In genomic region chr2:168731258-168731657, GRCm38 (mm10) we compare ENCODE assay signal across 23 mouse cellular contexts. TPM values are rescaled to one million over a fixed set of nuclear protein-coding genes. Genes with fewer than 3 reads are reported as not detected.
DNase-seq lines count a peak whose midpoint lies in the region; ATAC-seq and TF ChIP-seq lines count a peak whose summit lies in the region.
"Had no signal": no experiment of that assay in that cellular context is flagged by ENCODE, and none has a peak within 500 bp of the region (broad histone marks: within the 10 kb centered on the region; RNA-seq: fewer than 3 reads in every experiment).

No protein-coding gene starts in this region.

- WGBS in embryonic facial prominence, embryonic 11.5 days, result 57% methylated on average over 8 of the region's 8 CpGs
- 59% methylated on average over 8 of the region's 8 CpGs for WGBS in embryonic facial prominence, embryonic 10.5 days
- 63% methylated on average over 8 of the region's 8 CpGs for WGBS in hindbrain, postnatal 0 days
- 50% methylated on average over 8 of the region's 8 CpGs for WGBS in midbrain, embryonic 16.5 days

- ATAC-seq in embryonic facial prominence, embryonic 11.5 days (replicated peaks; ENCODE audit: insufficient number of reproducible peaks, low FRiP score, low TSS enrichment, low read depth), result peak; percentile 66; the same call in 1 of the 2 replicates
- peak; percentile 45 for ATAC-seq in hindbrain, postnatal 0 days
- peak; percentile 43; the same call in 1 of the 2 replicates for ATAC-seq in midbrain, embryonic 16.5 days
- ATAC-seq: CD4-positive, CD25-positive, alpha-beta regulatory T cell, adult 4 months; intestine, embryonic 16.5 days; Patski had no signal

- H3K27me3 ChIP-seq in embryonic facial prominence, embryonic 11.5 days (ENCODE audit: control insufficient read depth, insufficient read depth, low read length), result no peaks in the 10 kb centered on the region
- H3K27me3 ChIP-seq in embryonic facial prominence, embryonic 10.5 days (replicated peaks; ENCODE audit: low read depth, poor library complexity, severe bottlenecking), result no peaks in the 10 kb centered on the region
- no peaks in the 10 kb centered on the region for H3K27me3 ChIP-seq in hindbrain, postnatal 0 days (ENCODE audit: insufficient read depth, low read length)
- no peaks in the 10 kb centered on the region for H3K27me3 ChIP-seq in midbrain, embryonic 16.5 days (ENCODE audit: control insufficient read depth, insufficient read depth, low read depth, low read length)
- H3K27me3 ChIP-seq: kidney, embryonic 15.5 days; liver, embryonic 13.5 days; lung, embryonic 15.5 days; Patski had no signal

- no peak overlapping the region for H3K4me3 ChIP-seq in embryonic facial prominence, embryonic 11.5 days (ENCODE audit: low read depth, low read length)
- no peak overlapping the region for H3K4me3 ChIP-seq in embryonic facial prominence, embryonic 10.5 days
- no peak overlapping the region for H3K4me3 ChIP-seq in hindbrain, postnatal 0 days (ENCODE audit: low read length)
- no peak overlapping the region for H3K4me3 ChIP-seq in midbrain, embryonic 16.5 days (ENCODE audit: low read depth, low read length)
- H3K4me3 ChIP-seq: heart, adult 2 months; kidney, embryonic 15.5 days; left cerebral cortex, adult 2 months; liver, embryonic 13.5 days; lung, embryonic 15.5 days had no signal

- H3K27ac ChIP-seq in embryonic facial prominence, embryonic 11.5 days (replicated peaks; ENCODE audit: low read depth, low read length), result no peak overlapping the region
- H3K27ac ChIP-seq in embryonic facial prominence, embryonic 10.5 days (replicated peaks), result no peak overlapping the region
- H3K27ac ChIP-seq in hindbrain, postnatal 0 days, result no peak overlapping the region
- peak overlapping the region; percentile 15; the same call in 1 of the 2 replicates for H3K27ac ChIP-seq in midbrain, embryonic 16.5 days (ENCODE audit: low read length)
- H3K27ac ChIP-seq: heart, adult 2 months; kidney, embryonic 15.5 days; left cerebral cortex, adult 2 months; liver, embryonic 13.5 days; lung, embryonic 15.5 days had no signal

- H3K9ac ChIP-seq in embryonic facial prominence, embryonic 11.5 days (replicated peaks; ENCODE audit: low read length), result no peak overlapping the region
- H3K9ac ChIP-seq in hindbrain, postnatal 0 days (replicated peaks; ENCODE audit: low read length), result no peak overlapping the region
- peak overlapping the region; percentile 25; the same call in 1 of the 2 replicates for H3K9ac ChIP-seq in midbrain, embryonic 16.5 days (ENCODE audit: low read depth, low read length)
- H3K9ac ChIP-seq: kidney, embryonic 15.5 days; liver, embryonic 13.5 days; lung, embryonic 15.5 days had no signal

- no peak for TF ChIP-seq CTCF in hindbrain, postnatal 0 days (IDR thresholded peaks at IDR 0.05; ENCODE audit: low read depth)

- H3K9me3 ChIP-seq in embryonic facial prominence, embryonic 11.5 days (replicated peaks; ENCODE audit: control insufficient read depth, low read length), result no peaks in the 10 kb centered on the region
- no peaks in the 10 kb centered on the region for H3K9me3 ChIP-seq in embryonic facial prominence, embryonic 10.5 days
- H3K9me3 ChIP-seq in hindbrain, postnatal 0 days (ENCODE audit: low read length), result no peaks in the 10 kb centered on the region
- H3K9me3 ChIP-seq in midbrain, embryonic 16.5 days (replicated peaks; ENCODE audit: control insufficient read depth, low read length, poor library complexity, severe bottlenecking), result no peaks in the 10 kb centered on the region
- H3K9me3 ChIP-seq: kidney, embryonic 15.5 days; liver, embryonic 13.5 days; lung, embryonic 15.5 days had no signal

- no peaks in the 10 kb centered on the region for H3K36me3 ChIP-seq in embryonic facial prominence, embryonic 11.5 days (replicated peaks; ENCODE audit: control insufficient read depth, insufficient read depth, low read depth, low read length)
- H3K36me3 ChIP-seq in embryonic facial prominence, embryonic 10.5 days (replicated peaks), result no peaks in the 10 kb centered on the region
- H3K36me3 ChIP-seq in hindbrain, postnatal 0 days (ENCODE audit: insufficient read depth, low read length), result no peaks in the 10 kb centered on the region
- no peaks in the 10 kb centered on the region for H3K36me3 ChIP-seq in midbrain, embryonic 16.5 days (ENCODE audit: control insufficient read depth, insufficient read depth, low read length)
- H3K36me3 ChIP-seq: kidney, embryonic 15.5 days; liver, embryonic 13.5 days; lung, embryonic 15.5 days had no signal

- H3K4me2 ChIP-seq in embryonic facial prominence, embryonic 11.5 days (ENCODE audit: low read depth, low read length), result no peak overlapping the region
- H3K4me2 ChIP-seq in hindbrain, postnatal 0 days (ENCODE audit: low read depth, low read length), result no peak overlapping the region
- no peak overlapping the region for H3K4me2 ChIP-seq in midbrain, embryonic 16.5 days (ENCODE audit: low read length)
- H3K4me2 ChIP-seq: kidney, embryonic 15.5 days; liver, embryonic 13.5 days; lung, embryonic 15.5 days had no signal

- H3K4me1 ChIP-seq in embryonic facial prominence, embryonic 11.5 days (ENCODE audit: control insufficient read depth, insufficient read depth, low read length), result no peaks in the 10 kb centered on the region; the same call in 1 of the 2 replicates
- H3K4me1 ChIP-seq in embryonic facial prominence, embryonic 10.5 days, result peaks cover 29% of the 10 kb centered on the region
- no peaks in the 10 kb centered on the region for H3K4me1 ChIP-seq in hindbrain, postnatal 0 days (ENCODE audit: insufficient read depth, low read length)
- peaks cover 28% of the 10 kb centered on the region for H3K4me1 ChIP-seq in midbrain, embryonic 16.5 days (ENCODE audit: control insufficient read depth, insufficient read depth, low read length)
- H3K4me1 ChIP-seq: liver, embryonic 13.5 days; lung, embryonic 15.5 days had no signal

- DNase-seq in embryonic facial prominence, embryonic 11.5 days (ENCODE audit: low spot score), result no peak
- no peak for DNase-seq in embryonic facial prominence, embryonic 10.5 days (ENCODE audit: low spot score)
- peak; percentile 46 for DNase-seq in layer of hippocampus, adult 9-11 months
- DNase-seq in layer of hippocampus, postnatal 25 days (ENCODE audit: extremely low spot score in 1 of 2, low spot score in 1 of 2), result no peak
- DNase-seq in hindbrain, postnatal 0 days (ENCODE audit: low spot score), result no peak
- no peak for DNase-seq in spleen, postnatal 4 days (ENCODE audit: low spot score in 2 of 2)
- DNase-seq in left cerebral cortex, adult 8-10 months (ENCODE audit: low spot score in 2 of 2), result no peak
- DNase-seq: adrenal gland, postnatal 14 days; cerebellum, adult 18-20 months; gastrocnemius, postnatal 14 days; heart, adult 2 months; liver, embryonic 13.5 days; lung, postnatal 4 days; retina, postnatal 1 day had no signal

RNA-seq across cellular contexts. Expression of gene Atp9a, which starts 11.0 kb away (rescaled TPM):
- 10.3 and 10.4 TPM in 2 replicates for polyA plus RNA-seq in embryonic facial prominence, embryonic 11.5 days (2014; fragmentation: Nextera tagmentation; extraction: Ambion mirVana)
- 9.3 and 9.4 TPM in 2 replicates for polyA plus RNA-seq in embryonic facial prominence, embryonic 10.5 days (2016; fragmentation: Nextera tagmentation; extraction: Ambion mirVana)
- 100 to 1,000 TPM; 356 to 393 TPM for total RNA-seq in layer of hippocampus, postnatal 25 days (2021)
- total RNA-seq in hindbrain, postnatal 0 days (2014; rRNA removed), result 577 and 607 TPM in 2 replicates
- 127 and 130 TPM in 2 replicates for polyA plus RNA-seq in hindbrain, postnatal 0 days (2015; fragmentation: Nextera tagmentation; extraction: Ambion mirVana)
- 88.4 and 97.1 TPM in 2 replicates for polyA plus RNA-seq in midbrain, embryonic 16.5 days (2015; fragmentation: Nextera tagmentation; extraction: Ambion mirVana)
- 100 to 1,000 TPM; 400 to 416 (median 410) TPM for total RNA-seq in left cerebral cortex, adult 8-10 months (2022)

RNA-seq across cellular contexts. Expression of gene Sall4, which starts 36.5 kb away (rescaled TPM):
- polyA plus RNA-seq in embryonic facial prominence, embryonic 11.5 days (2014; fragmentation: Nextera tagmentation; extraction: Ambion mirVana), result 12.3 and 13.3 TPM in 2 replicates
- polyA plus RNA-seq in embryonic facial prominence, embryonic 10.5 days (2016; fragmentation: Nextera tagmentation; extraction: Ambion mirVana), result 34.6 and 50.1 TPM in 2 replicates
- total RNA-seq in layer of hippocampus, postnatal 25 days (2021), result under 1 TPM; 0.32 to 0.75 TPM
- total RNA-seq in hindbrain, postnatal 0 days (2014; rRNA removed), result 0.31 and 0.32 TPM in 2 replicates
- polyA plus RNA-seq in hindbrain, postnatal 0 days (2015; fragmentation: Nextera tagmentation; extraction: Ambion mirVana), result 0.10 and 0.16 TPM in 2 replicates
- 0.84 and 1.9 TPM in 2 replicates for polyA plus RNA-seq in midbrain, embryonic 16.5 days (2015; fragmentation: Nextera tagmentation; extraction: Ambion mirVana)
- total RNA-seq in left cerebral cortex, adult 8-10 months (2022), result under 1 TPM in 2 of 4 experiments, not detected in 2; 0.39 to 0.66 TPM
- total RNA-seq: adrenal gland, postnatal 14 days; hematopoietic stem cell, adult 5-6 weeks had no signal
- polyA plus RNA-seq: Patski; thymus, postnatal 0 days had no signal
